Mouse (Mus musculus) brain, adult 2 months (tissue): ENCODE measurements at regions not wholly inside any gene's neighbourhood (a gene's known extent, or its start where the extent isn't known, plus 50 kb on each side); places are given as distances from the start of the nearest gene placed in this dataset.

Experiments used
- DNase-seq: peaks from one replicate; pipeline ENCODE4 v3.0.0; 2011; ENCODE audit warnings: low read depth, low spot score

DNA sequence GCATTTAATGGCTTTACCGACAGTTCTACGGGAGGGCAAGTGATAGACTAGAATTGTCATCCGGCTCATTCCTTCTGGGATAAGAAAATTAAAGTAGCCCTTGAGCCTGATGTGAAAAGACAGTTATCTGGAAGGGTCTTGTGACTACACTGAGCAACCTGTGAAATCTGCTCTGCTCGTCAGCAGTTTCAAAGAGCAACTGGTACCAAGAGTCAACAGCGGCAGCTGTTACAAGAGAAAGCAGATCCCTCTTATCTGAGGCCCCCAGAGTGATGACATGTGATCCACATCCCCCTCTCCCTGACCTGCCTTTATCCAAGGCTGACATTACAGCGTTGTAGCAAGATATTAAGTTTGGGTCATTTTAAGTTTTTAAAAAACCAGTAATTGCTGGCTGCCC is 52.6 kb upstream of the Unc13c start:
- DNase-seq: no peak

DNA sequence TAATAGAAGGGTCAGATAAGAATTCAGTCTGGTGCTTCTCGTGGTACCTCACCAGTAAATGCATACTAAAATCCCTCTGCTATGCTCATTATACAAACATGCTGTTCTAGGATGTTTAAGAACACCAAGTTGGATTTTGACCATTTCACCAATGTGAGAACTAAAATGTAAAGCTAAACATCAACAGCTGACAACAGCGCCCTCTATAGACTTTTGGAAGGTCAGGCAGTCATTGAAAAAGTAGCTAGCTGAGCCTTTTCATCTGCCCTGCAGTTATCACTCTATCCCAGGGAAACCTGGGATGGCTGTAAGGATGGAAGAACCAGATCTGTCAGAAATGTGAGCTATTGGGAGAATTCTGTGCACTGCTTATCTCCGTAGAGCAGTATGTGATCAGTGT is 55.2 kb upstream of the Unc13c start:
- DNase-seq: no peak

DNA sequence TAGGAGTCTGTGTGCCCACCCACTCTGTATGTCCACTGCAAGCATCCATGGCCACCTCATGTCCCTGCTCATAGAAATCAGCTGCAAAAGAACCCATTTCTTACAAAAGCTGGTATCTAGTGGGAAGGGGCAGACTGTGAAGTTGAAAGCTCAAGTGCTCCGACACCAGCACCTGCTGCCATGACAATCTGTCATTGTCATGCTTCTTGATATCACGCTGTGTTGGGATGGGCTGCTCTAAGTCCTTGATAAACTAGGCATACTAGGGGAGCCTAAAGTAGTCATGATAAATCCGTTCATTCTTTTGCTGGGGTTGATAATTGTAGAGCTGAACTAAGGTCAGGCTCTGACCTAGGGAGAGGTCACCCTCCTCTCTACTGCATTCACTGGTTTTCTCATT is 57.4 kb upstream of the Unc13c start:
- DNase-seq: no peak

DNA sequence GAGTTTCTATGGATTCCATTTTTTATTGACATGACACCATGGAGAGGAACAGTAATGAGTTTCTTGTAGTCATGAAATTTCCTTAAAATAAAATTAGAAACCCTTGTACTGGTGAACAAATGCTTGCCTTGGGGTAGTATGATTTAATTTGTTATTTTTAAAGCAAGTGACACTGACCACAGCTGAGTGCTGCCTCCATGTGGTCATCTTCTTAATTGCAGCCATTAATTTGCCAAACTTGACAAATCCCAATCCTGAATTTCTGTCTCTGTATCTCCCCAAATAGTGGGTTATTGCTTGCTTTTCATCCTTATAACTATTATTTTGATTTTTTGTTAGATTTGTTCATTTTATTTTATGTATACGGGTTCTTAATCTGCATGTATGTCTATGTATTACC is 59.7 kb upstream of the Unc13c start:
- peak; percentile 40 for DNase-seq

DNA sequence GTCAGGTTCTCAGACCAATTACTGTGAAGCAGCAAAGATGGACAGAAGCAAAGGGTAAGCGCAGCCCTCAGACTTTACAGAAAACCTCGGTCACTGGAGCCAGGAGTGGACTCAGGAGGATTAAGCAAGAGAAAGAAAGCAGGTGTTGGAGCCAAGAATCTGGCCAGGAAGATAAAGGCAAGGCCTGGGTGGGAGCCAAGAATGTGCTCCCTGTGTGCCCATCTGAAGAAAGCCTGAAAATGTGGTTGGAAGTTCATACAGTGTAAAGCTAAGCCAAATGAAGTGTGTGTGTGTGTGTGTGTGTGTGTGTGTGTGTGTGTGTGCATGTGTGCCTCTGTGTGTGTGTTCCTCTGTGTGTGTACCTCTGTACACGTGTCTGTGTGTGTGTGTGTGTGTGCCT is 64.2 kb upstream of the Wdr72 start:
- no peak for DNase-seq

DNA sequence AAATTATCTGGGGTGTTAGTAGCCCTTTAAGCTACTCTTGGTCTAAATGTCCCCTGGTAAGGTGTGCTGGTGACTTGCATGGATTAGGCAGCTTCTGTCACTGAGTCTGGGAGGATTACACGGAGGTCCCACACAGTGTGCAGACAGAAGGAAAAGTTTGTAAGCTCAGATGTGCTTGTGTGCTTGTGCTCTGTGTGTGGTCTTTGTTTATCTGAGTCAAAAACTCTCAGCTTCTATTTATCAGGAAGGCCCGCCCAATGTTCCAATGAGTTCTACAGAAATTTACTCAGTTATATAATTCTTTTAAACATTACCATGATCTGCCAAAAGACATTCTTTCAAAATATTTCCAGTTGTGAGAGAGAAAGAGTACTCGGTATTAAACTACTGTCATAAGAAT is 60.4 kb upstream of the Wdr72 start:
- DNase-seq: no peak

DNA sequence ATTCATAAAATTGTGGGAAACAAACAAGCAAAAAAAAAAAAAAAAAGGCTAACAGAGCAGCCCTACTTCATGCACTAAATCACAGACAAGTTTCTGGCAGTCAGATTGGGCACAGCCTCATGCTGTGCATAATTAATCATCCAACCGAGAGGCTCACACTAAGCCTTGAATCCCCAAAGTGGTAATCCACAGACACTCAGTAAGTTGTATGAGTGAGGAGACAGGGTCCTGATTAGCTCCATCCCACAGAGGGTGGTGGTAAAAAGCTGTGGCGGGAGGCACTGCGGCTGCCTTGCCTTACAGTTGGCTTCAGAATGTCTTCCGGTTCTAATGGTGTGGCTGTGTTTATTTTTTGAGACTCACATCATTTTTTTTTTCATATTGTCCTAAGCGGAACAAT is 53.4 kb upstream of the Wdr72 start:
- no peak for DNase-seq

DNA sequence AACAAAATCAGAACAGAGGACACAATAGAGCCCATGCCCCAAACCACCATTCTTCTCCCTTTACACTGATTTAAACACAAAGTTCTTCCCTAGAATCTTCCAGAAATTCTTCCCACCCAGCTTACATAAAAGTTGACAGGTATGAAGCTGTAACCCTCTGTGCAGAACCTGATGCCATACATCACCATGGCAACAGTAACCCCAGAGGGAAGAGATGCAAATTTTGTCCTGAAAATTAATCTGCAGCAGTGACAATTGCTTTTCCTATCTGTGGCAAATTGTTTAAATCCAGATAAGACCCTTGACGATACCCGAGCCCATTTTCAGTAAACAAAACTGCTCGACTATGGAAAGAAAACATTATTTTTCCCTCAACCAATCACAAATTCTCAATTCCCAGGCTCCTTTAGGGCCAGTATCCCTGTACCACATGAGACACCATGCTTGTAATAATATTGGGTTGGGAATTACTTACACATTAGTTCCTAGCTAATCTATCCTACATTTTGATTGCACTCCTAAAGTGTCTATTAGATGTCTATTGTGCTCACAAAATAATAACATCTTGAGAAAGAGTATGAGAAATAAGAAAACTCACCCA is 52.6 kb upstream of the Wdr72 start:
- peak; percentile 59 for DNase-seq

DNA sequence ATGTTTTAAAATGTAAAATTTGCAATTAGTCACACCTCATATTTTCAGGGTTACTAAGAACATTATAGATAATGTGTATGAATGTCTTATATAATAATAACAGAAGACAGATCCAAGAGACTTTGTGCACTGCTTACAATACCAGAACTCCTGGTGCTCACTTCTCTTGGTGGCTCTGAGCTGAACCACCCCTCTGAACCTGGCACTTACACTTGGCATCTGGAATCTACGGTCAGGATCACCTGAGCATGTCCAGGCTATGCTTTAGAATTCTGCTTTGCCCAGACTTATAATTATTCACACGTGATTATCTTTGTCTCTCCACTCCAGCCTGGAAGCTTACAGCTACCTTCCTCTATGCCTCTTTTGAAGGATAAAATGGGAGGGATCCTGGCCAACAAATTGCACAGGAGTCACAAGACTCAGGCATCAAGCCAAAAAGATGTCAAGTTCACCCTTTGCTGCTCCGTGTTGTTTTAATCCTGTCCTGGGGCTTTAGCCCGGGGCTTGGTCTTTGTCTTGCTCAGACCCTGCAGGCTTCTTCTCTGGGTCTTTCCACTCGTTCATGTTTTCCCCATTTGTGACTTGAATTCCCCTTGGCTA is 51.8 kb upstream of the Wdr72 start:
- no peak for DNase-seq
